Mouse (Mus musculus) midbrain, embryonic 15.5 days (tissue): ENCODE results near the gene Mettl7b. TPM values are rescaled to one million over a fixed set of nuclear protein-coding genes. Genes with fewer than 3 reads are reported as not detected.
A peak's percentile ranks its signal among the peaks of the same experiment; 100 is the strongest.

Experiments
- ATAC-seq: fragments of 200-750 bp; cut with Nextera tagmentation; replicated peaks from 2 replicates; pipeline ENCODE4 v1.8.0; 2017; ENCODE audit warnings: moderate TSS enrichment
- H3K27ac ChIP-seq: fragments of 300-500 bp; sonication (generic); 2 replicates; pipeline ENCODE4 v1.5.1; 2015; ENCODE audit warnings: mild to moderate bottlenecking, inconsistent platforms
- H3K27me3 ChIP-seq: fragments of 300-500 bp; sonication (generic); replicated peaks from 2 replicates; pipeline ENCODE4 v1.6.1; 2015; ENCODE audit warnings: inconsistent platforms
- H3K36me3 ChIP-seq: fragments of 300-500 bp; sonication (generic); replicated peaks from 2 replicates; pipeline ENCODE4 v1.6.1; 2015; ENCODE audit warnings: inconsistent platforms
- H3K4me1 ChIP-seq: fragments of 300-500 bp; sonication (generic); 2 replicates; pipeline ENCODE4 v1.6.1; 2015; ENCODE audit warnings: inconsistent platforms
- H3K4me2 ChIP-seq: fragments of 300-500 bp; sonication (generic); 2 replicates; pipeline ENCODE4 v1.6.1; 2015; ENCODE audit warnings: inconsistent platforms, mild to moderate bottlenecking, moderate library complexity
- H3K4me3 ChIP-seq: fragments of 300-500 bp; sonication (generic); 2 replicates; pipeline ENCODE4 v1.5.1; 2015; ENCODE audit warnings: mild to moderate bottlenecking, inconsistent platforms
- H3K9ac ChIP-seq: fragments of 300-500 bp; sonication (generic); 2 replicates; pipeline ENCODE4 v1.6.1; 2015; ENCODE audit warnings: mild to moderate bottlenecking, inconsistent platforms
- H3K9me3 ChIP-seq: fragments of 300-500 bp; sonication (generic); 2 replicates; pipeline ENCODE4 v1.6.1; 2016; ENCODE audit warnings: inconsistent platforms
- WGBS: fragments of 180-500 bp; shearing (Covaris S2); methylation state at CpG from one replicate; pipeline ENCODE4 v1.1.7; 2015; ENCODE audit warnings: mixed read lengths; 5-methylcytosine and 5-hydroxymethylcytosine counted together
- polyA plus RNA-seq: library from polyadenylated mRNA; unstranded; fragments of >200 nt; fragmentation: Nextera tagmentation; extraction: Ambion mirVana; gene quantifications from 2 replicates; pipeline ENCODE4 v1.2.1, GENCODE M21; 2015

Gene Mettl7b
- polyA plus RNA-seq, 1 experiment from 2014 or later = not detected

DNA sequence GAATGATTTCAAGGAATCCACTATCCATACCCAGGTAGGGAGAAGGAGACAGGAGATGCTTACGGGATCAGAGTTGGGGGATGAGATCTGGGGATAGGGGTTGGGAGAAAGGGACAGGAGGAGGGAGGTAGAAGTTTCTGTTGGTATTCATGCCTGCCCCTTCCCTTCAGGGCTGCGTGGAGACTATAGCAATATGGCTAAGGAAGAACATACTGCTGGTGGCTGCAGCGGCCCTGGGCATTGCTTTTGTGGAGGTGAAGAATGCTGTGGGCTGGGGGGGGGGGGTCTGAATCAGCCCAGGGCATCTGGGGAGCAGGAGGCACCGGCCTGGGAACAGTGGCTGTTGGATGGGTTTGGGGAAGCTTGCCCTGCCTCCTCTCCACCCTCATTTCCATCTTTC is 48.5 kb downstream of the Mettl7b start:
- WGBS = 82% methylated on average over 4 of the region's 4 CpGs
- H3K4me2 ChIP-seq = no peak overlapping the region
- H3K27ac ChIP-seq = no peak overlapping the region
- peaks cover 23% of the 10 kb centered on the region for H3K4me1 ChIP-seq
- no peaks in the 10 kb centered on the region for H3K9me3 ChIP-seq
- no peak overlapping the region for H3K4me3 ChIP-seq
- H3K9ac ChIP-seq = no peak overlapping the region
- H3K36me3 ChIP-seq = no peaks in the 10 kb centered on the region
- ATAC-seq = no peak
- H3K27me3 ChIP-seq = no peaks in the 10 kb centered on the region

- ATAC-seq = no peak
- Histone ChIP-seq H3K4me2 (peak overlapping the region; percentile 80; the same call in 1 of the 2 replicates), H3K4me1 (peaks cover 23% of the 10 kb centered on the region), H3K27ac (no peak overlapping the region), H3K4me3 (no peak overlapping the region), H3K9me3 (no peaks in the 10 kb centered on the region), H3K36me3 (no peaks in the 10 kb centered on the region), H3K9ac (no peak overlapping the region), H3K27me3 (no peaks in the 10 kb centered on the region)
- 93% methylated on average over 6 of the region's 6 CpGs for WGBS
Observed at GRCm38 (mm10) chr10:128911430-128911829, 49.4 kb downstream of the Mettl7b start.

DNA sequence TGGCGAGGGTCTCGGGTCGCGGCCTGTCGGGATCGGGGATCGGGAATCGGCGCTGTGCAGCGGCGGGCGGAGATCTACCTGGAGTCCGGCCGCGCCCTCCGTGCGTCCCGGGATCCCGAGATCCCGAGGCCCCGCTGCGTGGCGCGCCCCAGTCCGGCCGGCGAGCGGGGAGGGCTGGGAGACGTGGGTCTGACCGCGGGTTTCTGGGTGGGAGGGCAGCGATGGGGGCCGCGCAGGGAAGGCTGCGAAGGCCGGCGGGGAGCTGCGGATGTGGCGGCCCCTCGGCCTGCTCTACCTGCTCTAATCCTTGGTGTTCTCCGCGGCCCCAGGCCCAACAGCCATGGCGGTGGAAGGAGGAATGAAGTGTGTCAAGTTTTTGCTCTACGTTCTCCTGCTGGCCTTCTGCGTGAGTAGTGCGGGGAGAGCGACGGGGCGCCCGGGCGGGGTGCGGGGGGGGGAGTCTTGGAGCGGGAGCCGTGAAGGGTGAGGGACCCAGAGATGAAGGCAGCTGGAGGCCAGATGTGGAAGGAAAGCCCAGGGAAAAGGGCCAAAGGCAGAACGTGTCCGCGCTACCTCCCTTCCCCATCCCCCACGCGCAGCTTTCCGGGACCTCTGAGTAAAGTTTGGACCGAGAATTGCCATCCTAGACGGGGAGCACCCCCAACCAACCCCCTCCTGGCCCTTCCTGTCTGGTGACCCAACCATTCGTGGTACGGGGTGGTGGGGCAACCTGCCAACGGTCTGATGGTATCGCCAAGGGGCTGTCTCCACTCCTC is 50.5 kb downstream of the Mettl7b start:
- peaks cover 23% of the 10 kb centered on the region for H3K4me1 ChIP-seq
- H3K4me3 ChIP-seq = peak overlapping the region; percentile 77
- peak overlapping the region; percentile 39; the same call in 1 of the 2 replicates for H3K27ac ChIP-seq
- ATAC-seq = peak; percentile 46
- peak overlapping the region; percentile 72 for H3K9ac ChIP-seq
- peak overlapping the region; percentile 80 for H3K4me2 ChIP-seq
- H3K36me3 ChIP-seq = no peaks in the 10 kb centered on the region
- H3K9me3 ChIP-seq = no peaks in the 10 kb centered on the region
- WGBS = 2% methylated on average over 66 of the region's 66 CpGs
- H3K27me3 ChIP-seq = no peaks in the 10 kb centered on the region

- WGBS = 2% methylated on average over 38 of the region's 41 CpGs
Observed at GRCm38 (mm10) chr10:128909567-128910028, 51.2 kb downstream of the Mettl7b start.

DNA sequence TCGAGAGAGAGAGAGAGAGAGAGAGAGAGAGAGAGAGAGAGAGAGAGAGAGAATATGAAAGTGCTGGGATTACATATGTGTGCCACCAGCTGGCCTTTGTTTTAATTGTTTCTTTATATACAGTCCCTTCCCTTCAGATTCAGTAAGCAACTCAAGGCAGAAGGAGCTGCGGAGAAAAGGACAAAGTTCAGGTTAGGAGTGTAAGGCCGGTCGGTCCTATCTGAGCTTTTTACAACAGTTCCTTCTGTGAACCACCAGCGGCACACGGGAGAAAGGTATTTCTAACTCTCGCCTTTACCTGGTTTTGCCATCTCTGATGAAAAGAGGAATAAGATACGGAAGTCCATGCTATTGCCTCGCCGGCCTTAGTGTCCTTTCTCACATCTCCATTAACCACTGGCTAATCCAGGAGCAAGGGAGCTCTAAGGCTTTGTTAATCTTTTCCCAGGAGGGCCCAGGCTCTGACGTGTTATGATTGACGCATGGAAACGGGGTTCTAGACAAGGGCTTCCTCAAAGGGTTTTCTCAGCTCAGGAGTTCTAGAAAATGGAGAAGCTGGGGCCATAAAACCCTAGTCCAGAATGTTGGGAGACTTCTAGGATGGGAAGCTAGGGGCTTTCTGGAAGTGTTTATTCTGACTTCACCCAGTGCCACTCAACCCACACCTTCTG is 51.9 kb downstream of the Mettl7b start:
- ATAC-seq = no peak
- Histone ChIP-seq H3K4me1 (peaks cover 23% of the 10 kb centered on the region), H3K9ac (peak overlapping the region; percentile 72; the same call in 1 of the 2 replicates), H3K4me3 (peak overlapping the region; percentile 77), H3K27me3 (no peaks in the 10 kb centered on the region; the same call in 1 of the 2 replicates), H3K9me3 (no peaks in the 10 kb centered on the region), H3K27ac (0 out of 2 replicates have a peak overlapping the region, but pooled peaks have one; percentile 27), H3K4me2 (peak overlapping the region; percentile 80), H3K36me3 (no peaks in the 10 kb centered on the region)
- WGBS = 49% methylated on average over 13 of the region's 13 CpGs

More at GRCm38 (mm10) chr10:128909567-128910028, 51.2 kb downstream of the Mettl7b start:
- peak overlapping the region; percentile 72 for H3K9ac ChIP-seq
- H3K27ac ChIP-seq = peak overlapping the region; percentile 39; the same call in 1 of the 2 replicates
- H3K4me3 ChIP-seq = peak overlapping the region; percentile 77
- no peaks in the 10 kb centered on the region for H3K36me3 ChIP-seq
- H3K9me3 ChIP-seq = no peaks in the 10 kb centered on the region
- H3K4me1 ChIP-seq = peaks cover 23% of the 10 kb centered on the region
- H3K4me2 ChIP-seq = peak overlapping the region; percentile 80
- ATAC-seq = peak; percentile 67
- no peaks in the 10 kb centered on the region; the same call in 1 of the 2 replicates for H3K27me3 ChIP-seq

Other genes with a start within 250 kb of the Mettl7b start
- gene Dgka, start 216.1 kb downstream of the Mettl7b start, polyA plus RNA-seq = 7.6 and 7.8 TPM in 2 replicates
- gene Pym1, start 213.1 kb downstream of the Mettl7b start, polyA plus RNA-seq = 45.8 and 47.6 TPM in 2 replicates
- gene Mmp19, start 170.1 kb downstream of the Mettl7b start, polyA plus RNA-seq = 0.58 and 0.79 TPM in 2 replicates
- gene Dnajc14, start 156.9 kb downstream of the Mettl7b start, polyA plus RNA-seq = 59.4 and 60.8 TPM in 2 replicates
- 16.0 and 17.6 TPM in 2 replicates for gene Tmem198b, start 156.6 kb downstream of the Mettl7b start, polyA plus RNA-seq
- 145 and 155 TPM in 2 replicates for gene Sarnp, start 143.7 kb downstream of the Mettl7b start, polyA plus RNA-seq
- gene Ormdl2, start 139.3 kb downstream of the Mettl7b start, polyA plus RNA-seq = 21.9 and 22.7 TPM in 2 replicates
- gene Gdf11, start 69.3 kb downstream of the Mettl7b start, polyA plus RNA-seq = 10.3 and 10.9 TPM in 2 replicates
- 154 and 184 TPM in 2 replicates for gene Cd63, start 60.0 kb downstream of the Mettl7b start, polyA plus RNA-seq
- 12.9 and 15.4 TPM in 2 replicates for gene Rdh5, start 38.1 kb downstream of the Mettl7b start, polyA plus RNA-seq
- gene Bloc1s1, start 37.0 kb downstream of the Mettl7b start, polyA plus RNA-seq = 259 and 262 TPM in 2 replicates
- 5.1 and 5.5 TPM in 2 replicates for gene Itga7, start 27.2 kb downstream of the Mettl7b start, polyA plus RNA-seq
- gene Olfr9, start 28.4 kb upstream of the Mettl7b start, polyA plus RNA-seq = not detected in 2 replicates
- gene Olfr763, start 49.8 kb upstream of the Mettl7b start, polyA plus RNA-seq = not detected in 2 replicates
- not detected in 2 replicates for gene Olfr764-ps1, start 78.9 kb upstream of the Mettl7b start, polyA plus RNA-seq
- gene Olfr765, start 89.0 kb upstream of the Mettl7b start, polyA plus RNA-seq = not detected in 2 replicates
- gene Olfr766-ps1, start 108.0 kb upstream of the Mettl7b start, polyA plus RNA-seq = not detected in 2 replicates
- gene Olfr767, start 121.9 kb upstream of the Mettl7b start, polyA plus RNA-seq = not detected in 2 replicates
- not detected in 2 replicates for gene Olfr768, start 138.4 kb upstream of the Mettl7b start, polyA plus RNA-seq
- gene Olfr769, start 156.9 kb upstream of the Mettl7b start, polyA plus RNA-seq = not detected in 2 replicates
- gene Olfr770, start 178.0 kb upstream of the Mettl7b start, polyA plus RNA-seq = not detected in 2 replicates
- gene Olfr771, start 203.8 kb upstream of the Mettl7b start, polyA plus RNA-seq = not detected in 2 replicates
- gene Olfr772, start 216.9 kb upstream of the Mettl7b start, polyA plus RNA-seq = not detected in 2 replicates
- not detected in 2 replicates for gene Olfr773, start 226.4 kb upstream of the Mettl7b start, polyA plus RNA-seq